Mouse (Mus musculus): ENCODE measurements around the gene Taf1a. TPM values are rescaled to one million over a fixed set of nuclear protein-coding genes. Genes with fewer than 3 reads are reported as not detected.
"Not testable (repeated sequence)": the region's sequence is repeated elsewhere in the genome, so short reads cannot be mapped to it uniquely, and the experiment has no call there.

The Taf1a gene
- total RNA-seq (2021): 10 to 100 TPM; 14.2 to 15.6 TPM
- long read RNA-seq, experiment 1, partial matches to known transcripts: 0 of 1 reads
- long read RNA-seq, experiment 1, other reads (novel, unspliced or antisense): 1 of 1 reads
- long read RNA-seq, experiment 2: 0 reads

GRCm38 (mm10) chr1:183388426-183389406 is at the start of gene Taf1a:
Gene Taf1a, plus strand, starts transcription at chr1:183388981.
- DNase-seq (ENCODE audit: low spot score in 2 of 2): peak; percentile 88 to 95

DNA sequence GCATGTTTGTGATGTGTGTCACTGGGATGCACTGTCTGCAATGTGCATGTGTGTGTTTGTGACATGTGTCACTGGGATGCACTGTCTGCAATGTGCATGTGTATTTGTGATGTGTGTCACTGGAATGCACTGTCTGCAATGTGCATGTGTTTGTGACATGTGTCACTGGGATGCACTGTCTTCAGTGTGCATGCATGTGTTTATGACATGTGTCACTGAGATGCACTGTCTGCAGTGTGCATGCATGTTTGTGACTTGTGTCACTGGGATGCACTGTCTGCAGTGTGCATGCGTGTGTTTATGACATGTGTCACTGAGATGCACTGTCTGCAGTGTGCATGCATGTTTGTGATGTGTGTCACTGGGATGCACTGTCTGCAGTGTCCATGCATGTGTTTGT is 45.9 kb upstream of the Taf1a start:
- not testable (repeated sequence) for DNase-seq (ENCODE audit: low spot score in 2 of 2)

DNA sequence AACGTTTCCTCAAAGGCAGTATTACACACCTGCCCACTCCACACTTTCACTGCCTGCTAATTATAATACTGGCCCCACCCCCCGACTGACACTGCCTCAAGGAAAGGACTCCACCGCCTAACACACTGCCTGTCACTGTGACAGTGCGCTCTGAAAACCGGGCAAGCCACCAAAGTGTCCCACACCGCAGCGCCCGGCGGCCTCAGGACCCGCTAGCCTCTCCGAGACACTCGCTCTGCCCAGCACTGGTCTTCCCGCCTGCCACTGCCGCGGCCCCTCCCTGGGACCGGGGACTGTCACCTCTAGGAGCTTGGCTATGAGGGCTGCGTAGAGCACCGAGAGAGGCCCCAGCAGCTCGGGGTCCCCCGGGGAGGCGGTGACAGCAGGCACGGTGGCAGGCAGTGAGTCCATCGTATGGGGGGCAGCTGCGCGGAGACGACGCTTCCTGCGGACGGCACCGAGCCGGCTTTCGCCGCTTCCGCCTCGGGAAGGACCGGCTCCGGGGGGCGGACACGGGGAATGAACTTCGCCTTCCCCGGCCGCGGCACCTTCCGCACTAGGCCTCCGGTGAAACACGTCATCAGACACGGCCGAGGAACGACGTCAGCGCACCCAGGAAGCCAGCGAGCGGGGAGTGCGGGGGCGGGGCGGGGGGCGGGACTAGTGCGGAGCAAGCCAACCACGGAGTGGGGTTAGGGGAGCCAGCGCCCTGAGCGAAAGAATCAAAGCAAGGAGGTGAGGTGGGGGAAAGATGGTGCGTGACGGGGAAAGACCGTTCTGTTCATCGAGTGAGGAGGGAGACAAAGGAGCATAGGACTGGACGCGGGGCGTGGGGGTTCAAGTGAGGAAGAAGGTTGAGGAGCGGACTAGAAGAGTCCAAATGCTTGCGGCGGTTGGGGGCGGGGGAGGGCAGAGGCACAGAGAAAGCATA is 43.6 kb upstream of the Taf1a start:
- DNase-seq (ENCODE audit: low spot score in 2 of 2): peak; percentile 82 to 91

DNA sequence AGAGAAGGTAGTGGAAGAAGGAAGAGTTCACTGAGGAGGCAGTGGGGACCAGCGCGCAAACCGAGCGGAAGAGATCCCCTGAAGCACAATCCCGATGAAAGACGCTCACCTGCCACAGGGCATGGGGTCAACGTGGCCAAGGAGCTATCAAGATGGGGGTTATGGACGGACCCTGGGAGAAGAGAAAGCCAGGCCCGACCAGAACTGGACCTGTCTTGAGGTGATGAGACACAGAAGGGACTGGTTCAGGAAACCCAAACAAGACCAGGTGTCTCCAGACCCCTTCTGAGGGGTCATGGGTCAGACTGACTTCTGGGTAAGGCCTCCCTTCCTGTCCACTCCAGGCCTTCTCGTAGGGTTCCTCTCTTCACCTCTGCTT is 43.0 kb upstream of the Taf1a start:
- DNase-seq (ENCODE audit: low spot score in 2 of 2): no peak

DNA sequence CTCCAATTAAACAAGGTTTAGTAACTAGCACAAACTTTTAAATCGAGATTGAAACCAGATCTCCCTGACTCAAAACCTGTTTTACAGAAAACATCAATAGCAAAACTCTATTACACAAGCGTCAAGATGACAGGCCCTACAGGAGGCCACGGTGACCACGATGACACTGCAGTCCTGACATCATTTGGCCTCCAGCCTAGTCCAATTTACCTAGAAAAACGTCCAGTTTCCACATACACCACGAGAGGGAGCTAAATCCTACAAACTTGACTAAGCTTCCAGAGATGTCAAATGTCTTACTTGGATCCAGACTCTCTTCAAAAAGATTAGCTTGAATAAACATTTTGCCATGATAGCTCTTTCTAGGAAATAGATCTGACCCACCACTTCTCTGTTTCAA is 38.9 kb upstream of the Taf1a start:
- peak; percentile 39 to 57 for DNase-seq (ENCODE audit: low spot score in 2 of 2)

- no peak for DNase-seq (ENCODE audit: low spot score in 2 of 2)
These were observed 29.9 kb upstream of the Taf1a start for GRCm38 (mm10) chr1:183358901-183359300.

DNA sequence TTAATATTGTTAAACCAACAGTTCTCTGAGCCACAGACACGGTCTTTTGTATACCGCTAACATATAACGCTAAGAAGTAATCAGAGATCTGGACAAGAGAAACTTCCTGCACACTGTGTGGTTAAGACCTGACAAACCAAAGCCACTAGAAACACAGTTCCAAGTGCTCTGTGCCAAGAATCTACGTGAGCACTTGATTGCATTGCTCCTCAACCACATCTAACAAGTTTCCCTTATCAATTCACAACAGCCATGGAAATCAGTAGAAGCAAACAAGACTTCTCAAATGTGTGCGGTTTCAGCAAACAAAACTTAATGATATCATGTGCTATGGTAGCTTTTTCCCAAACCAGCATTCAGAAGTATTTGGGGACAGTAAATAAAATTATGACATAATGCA is 26.5 kb upstream of the Taf1a start:
- DNase-seq (ENCODE audit: low spot score in 2 of 2): no peak

GRCm38 (mm10) chr1:183362729-183363576 is 25.8 kb upstream of the Taf1a start:
- DNase-seq (ENCODE audit: low spot score in 2 of 2): no peak

- DNase-seq (ENCODE audit: low spot score in 2 of 2): no peak
These were observed 25.3 kb upstream of the Taf1a start for GRCm38 (mm10) chr1:183363577-183363867.

- no peak for DNase-seq (ENCODE audit: low spot score in 2 of 2)
These were observed 22.4 kb upstream of the Taf1a start for GRCm38 (mm10) chr1:183366361-183366760.

DNA sequence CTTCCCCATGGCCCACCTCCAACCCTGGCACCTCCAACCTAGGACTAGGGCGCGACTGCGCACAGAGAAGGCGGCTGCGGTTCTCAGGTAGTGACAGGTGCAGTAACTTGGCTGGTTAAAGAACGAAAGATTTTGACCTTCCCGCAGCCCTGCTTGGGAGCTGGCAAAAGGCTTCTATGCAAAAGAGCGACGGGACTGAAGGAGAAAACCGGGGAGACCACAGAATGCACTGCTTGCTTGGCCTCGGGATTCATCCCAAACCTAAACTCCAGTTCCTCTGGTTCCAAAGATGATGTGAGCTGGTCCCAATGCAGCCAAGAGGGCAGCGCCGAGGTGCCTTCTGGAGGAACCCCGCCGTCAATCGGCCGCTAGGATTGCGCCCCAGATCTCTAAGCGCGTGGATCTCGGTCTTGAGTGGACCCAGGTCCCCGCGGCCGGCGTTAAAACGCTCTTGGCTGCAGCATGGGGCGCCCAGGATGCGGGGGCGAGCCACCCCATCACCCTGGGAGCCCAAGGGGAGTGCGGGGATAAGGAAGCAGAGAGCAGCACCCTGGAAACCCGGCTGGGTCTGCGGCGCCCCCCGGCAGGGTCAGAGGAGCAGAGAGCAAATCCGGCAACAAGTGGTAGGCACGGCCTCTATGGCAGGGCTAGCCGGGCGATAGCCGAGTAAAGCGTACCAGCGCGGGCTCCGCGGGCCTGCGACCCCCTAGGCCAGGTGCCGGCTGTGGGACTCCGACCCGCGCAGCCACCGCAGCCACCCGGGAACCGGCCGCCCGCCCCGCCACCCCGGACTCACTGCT is 20.0 kb upstream of the Taf1a start:
- no peak for DNase-seq (ENCODE audit: low spot score in 2 of 2)

- peak; percentile 94 to 98 for DNase-seq (ENCODE audit: low spot score in 2 of 2)
These were observed 19.3 kb upstream of the Taf1a start, which contains the start of gene Mia3 for GRCm38 (mm10) chr1:183369427-183370014. Gene Mia3, minus strand, starts transcription at chr1:183369553.

- no peak for DNase-seq (ENCODE audit: low spot score in 2 of 2)
These were observed 14.1 kb upstream of the Taf1a start for GRCm38 (mm10) chr1:183374728-183375127.

GRCm38 (mm10) chr1:183377045-183377444 is 11.7 kb upstream of the Taf1a start:
- DNase-seq (ENCODE audit: low spot score in 2 of 2): no peak

DNA sequence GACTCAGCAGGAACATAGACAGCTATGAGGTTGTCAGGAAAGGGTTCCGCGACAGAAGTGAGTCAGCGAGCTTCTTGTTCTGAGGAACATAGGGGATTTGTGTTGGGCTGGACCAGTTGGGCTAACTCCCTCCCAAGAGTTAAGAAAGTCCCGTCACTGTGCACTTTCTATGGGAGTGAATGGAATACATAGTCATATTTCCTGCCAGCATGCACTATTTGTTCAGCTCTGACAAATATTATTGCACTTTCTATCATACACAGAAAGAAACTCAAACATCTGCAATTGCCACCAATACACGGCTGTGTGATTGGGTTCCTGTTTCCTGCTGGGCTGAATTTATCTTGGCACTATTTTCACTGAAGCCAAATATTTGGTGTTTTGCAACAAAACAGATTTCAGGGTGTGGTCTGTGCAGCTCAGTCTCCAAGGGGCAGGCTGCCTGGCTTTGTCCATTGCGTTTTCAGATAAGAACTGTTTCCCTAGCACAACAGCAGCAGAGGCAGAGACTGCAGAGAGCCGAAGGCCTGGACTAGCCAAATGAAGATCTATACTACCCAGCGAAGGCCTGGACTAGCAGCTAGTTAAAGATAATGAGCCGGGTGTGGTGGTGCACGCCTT is 10.3 kb upstream of the Taf1a start:
- no peak for DNase-seq (ENCODE audit: low spot score in 2 of 2)

DNA sequence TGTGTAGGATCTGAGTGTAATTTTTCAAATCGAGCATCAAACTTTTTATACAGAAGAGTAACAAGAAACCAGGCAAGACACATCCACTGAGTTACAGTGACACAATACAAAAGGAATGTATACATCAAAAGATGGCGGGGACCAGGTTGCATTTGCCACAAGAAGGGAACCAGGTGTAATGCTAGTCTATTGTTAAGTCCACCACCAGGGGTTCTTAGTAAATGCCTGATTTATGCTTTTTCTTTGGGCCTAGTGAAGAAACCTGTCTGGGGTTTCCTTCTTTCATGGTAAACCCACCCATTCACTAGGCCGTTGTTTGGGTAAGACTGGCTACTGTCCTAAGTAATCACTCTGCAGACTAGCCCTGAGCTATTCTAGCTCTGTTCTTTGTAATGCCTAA is 9.4 kb upstream of the Taf1a start:
- DNase-seq (ENCODE audit: low spot score in 2 of 2): not testable (repeated sequence)

GRCm38 (mm10) chr1:183381816-183382215 is 7.0 kb upstream of the Taf1a start:
- DNase-seq (ENCODE audit: low spot score in 2 of 2): no peak

- DNase-seq (ENCODE audit: low spot score in 2 of 2): no peak
These were observed 6.2 kb upstream of the Taf1a start for GRCm38 (mm10) chr1:183382621-183383020.

- DNase-seq (ENCODE audit: low spot score in 2 of 2): not testable (repeated sequence)
These were observed 1.4 kb upstream of the Taf1a start for GRCm38 (mm10) chr1:183387421-183387820.
